Mouse (Mus musculus) midbrain, embryonic 11.5 days (tissue): ENCODE measurements around the gene Get4. TPM values are rescaled to one million over a fixed set of nuclear protein-coding genes. Genes with fewer than 3 reads are reported as not detected.

Experiments used
- ATAC-seq: fragments of 200-750 bp; cut with Nextera tagmentation; 2 replicates; pipeline ENCODE4 v1.8.0; 2017; ENCODE audit warnings: moderate TSS enrichment, moderate library complexity; ENCODE audit not compliant: low FRiP score
- DNase-seq: peaks from one replicate; pipeline ENCODE4 v3.0.0; 2015; ENCODE audit warnings: low spot score; ENCODE audit errors: missing footprints
- H3K27ac ChIP-seq: fragments of 300-500 bp; sonication (generic); 2 replicates; pipeline ENCODE4 v1.5.1; 2014; ENCODE audit warnings: low read depth, low read length
- H3K27me3 ChIP-seq: fragments of 300-500 bp; sonication (generic); 2 replicates; pipeline ENCODE4 v1.6.1; 2014; ENCODE audit warnings: mild to moderate bottlenecking, low read length, moderate library complexity, mixed read lengths; ENCODE audit not compliant: control insufficient read depth, insufficient read depth
- H3K36me3 ChIP-seq: fragments of 300-500 bp; sonication (generic); 2 replicates; pipeline ENCODE4 v1.6.1; 2014; ENCODE audit warnings: mild to moderate bottlenecking, low read length, moderate library complexity, mixed read lengths; ENCODE audit not compliant: control insufficient read depth, insufficient read depth
- H3K4me1 ChIP-seq: fragments of 300-500 bp; sonication (generic); 2 replicates; pipeline ENCODE4 v1.6.1; 2014; ENCODE audit warnings: low read length; ENCODE audit not compliant: control insufficient read depth, insufficient read depth
- H3K4me2 ChIP-seq: fragments of 300-500 bp; sonication (generic); 2 replicates; pipeline ENCODE4 v1.6.1; 2014; ENCODE audit warnings: mild to moderate bottlenecking, moderate library complexity
- H3K4me3 ChIP-seq: fragments of 300-500 bp; sonication (generic); 2 replicates; pipeline ENCODE4 v1.5.1; 2014; ENCODE audit warnings: low read depth, low read length
- H3K9ac ChIP-seq: fragments of 300-500 bp; sonication (generic); 2 replicates; pipeline ENCODE4 v1.6.1; 2014; ENCODE audit warnings: low read length
- H3K9me3 ChIP-seq: fragments of 300-500 bp; sonication (generic); 2 replicates; pipeline ENCODE4 v1.6.1; 2016; ENCODE audit warnings: low read length; ENCODE audit not compliant: control insufficient read depth
- WGBS: fragments of 180-500 bp; shearing (Covaris S2); extraction: QIAGEN DNeasy Blood & Tissue Kit; methylation state at CpG from one replicate; pipeline ENCODE4 v1.1.7; 2014; 5-methylcytosine and 5-hydroxymethylcytosine counted together
- polyA plus RNA-seq: library from polyadenylated mRNA; unstranded; fragments of >200 nt; fragmentation: Nextera tagmentation; extraction: Ambion mirVana; gene quantifications from 2 replicates; pipeline ENCODE4 v1.2.1, GENCODE M21; 2014

Get4 gene
- polyA plus RNA-seq, 1 experiment from 2014 or later, result 123 TPM

DNA sequence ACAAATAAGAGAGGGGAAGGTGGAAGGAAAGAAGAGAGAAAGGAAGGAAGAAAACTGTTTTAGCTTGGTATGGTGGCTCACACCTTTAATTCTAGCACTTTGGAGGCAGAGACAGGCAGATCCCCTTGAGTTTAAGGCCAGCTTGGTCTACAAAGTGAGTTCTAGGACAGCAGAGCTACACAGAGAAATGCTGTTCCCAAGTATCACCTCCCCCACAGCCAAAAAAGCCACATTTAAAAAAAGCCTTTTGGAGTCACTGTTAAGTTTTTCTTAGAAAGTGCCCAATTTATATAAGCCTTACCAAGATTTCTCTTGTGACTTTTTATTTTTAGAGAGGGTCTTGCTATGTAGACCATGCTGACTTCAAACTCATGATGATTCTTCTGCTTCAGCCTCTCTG lies 37.8 kb upstream of the Get4 start:
- no peaks in the 10 kb centered on the region for H3K27me3 ChIP-seq
- no peak overlapping the region for H3K27ac ChIP-seq
- H3K36me3 ChIP-seq, result 0 out of 2 replicates have a peak, but pooled peaks cover 3% of the 10 kb centered on the region
- H3K9me3 ChIP-seq, result no peaks in the 10 kb centered on the region
- DNase-seq, result no peak
- no peaks in the 10 kb centered on the region for H3K4me1 ChIP-seq
- H3K9ac ChIP-seq, result no peak overlapping the region
- H3K4me3 ChIP-seq, result no peak overlapping the region
- no peak overlapping the region for H3K4me2 ChIP-seq
- ATAC-seq, result no peak

DNA sequence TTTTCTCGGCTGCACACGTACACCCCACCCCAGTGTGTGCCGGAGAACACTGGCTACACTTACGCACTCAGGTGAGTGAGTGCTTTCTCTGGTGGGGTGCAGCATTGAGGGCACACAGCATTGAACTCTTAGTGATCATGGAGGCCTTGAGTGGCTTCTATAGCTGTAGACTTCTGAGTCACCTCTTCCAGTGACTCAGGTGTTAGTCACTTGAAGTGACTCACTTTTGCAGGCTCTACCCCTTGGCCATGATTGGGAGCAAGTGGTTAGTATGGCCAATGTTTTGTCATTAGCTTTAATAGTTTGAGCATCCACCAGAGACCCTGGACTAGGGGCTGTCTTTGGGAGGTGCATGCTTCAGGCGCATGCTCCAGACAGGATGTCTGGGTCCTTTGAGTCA lies 36.9 kb upstream of the Get4 start:
- no peak for ATAC-seq
- Histone ChIP-seq H3K27ac (no peak overlapping the region), H3K9me3 (no peaks in the 10 kb centered on the region), H3K4me1 (no peaks in the 10 kb centered on the region), H3K4me2 (no peak overlapping the region), H3K9ac (no peak overlapping the region), H3K36me3 (0 out of 2 replicates have a peak, but pooled peaks cover 3% of the 10 kb centered on the region), H3K27me3 (no peaks in the 10 kb centered on the region), H3K4me3 (no peak overlapping the region)
- WGBS, result 90% methylated on average over 5 of the region's 5 CpGs
- no peak for DNase-seq

DNA sequence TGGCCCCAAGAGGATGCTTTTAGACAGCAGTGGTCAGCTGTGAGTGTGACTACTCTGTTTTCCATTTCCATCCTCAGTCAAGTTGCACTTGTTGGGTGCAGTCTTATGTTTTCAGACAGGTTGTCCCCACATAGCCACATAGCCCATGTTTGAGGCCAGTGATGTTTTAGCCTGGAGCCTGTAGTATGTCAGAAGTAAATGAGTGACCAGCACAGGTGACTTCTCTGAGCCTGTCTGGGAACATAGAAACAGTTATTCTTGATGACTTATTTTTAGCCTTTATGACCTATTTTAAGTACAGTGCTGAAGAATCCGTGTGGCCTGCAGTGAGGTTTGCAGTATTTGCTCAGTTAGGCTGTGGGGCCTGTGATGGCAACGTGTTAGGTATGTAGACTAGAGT lies 36.0 kb upstream of the Get4 start:
- Histone ChIP-seq H3K9me3 (no peaks in the 10 kb centered on the region), H3K4me1 (no peaks in the 10 kb centered on the region), H3K9ac (no peak overlapping the region), H3K4me3 (no peak overlapping the region), H3K27ac (no peak overlapping the region), H3K4me2 (no peak overlapping the region), H3K27me3 (no peaks in the 10 kb centered on the region), H3K36me3 (0 out of 2 replicates have a peak, but pooled peaks cover 3% of the 10 kb centered on the region)
- ATAC-seq (no peak), DNase-seq (no peak)
- 92% methylated on average over 2 of the region's 2 CpGs for WGBS

- Histone ChIP-seq H3K27ac (no peak overlapping the region), H3K9me3 (no peaks in the 10 kb centered on the region)
Observed at GRCm38 (mm10) chr5:139216774-139217173, 35.4 kb upstream of the Get4 start.

GRCm38 (mm10) chr5:139220006-139220515 lies 32.1 kb upstream of the Get4 start:
- Histone ChIP-seq H3K36me3 (0 out of 2 replicates have a peak, but pooled peaks cover 5% of the 10 kb centered on the region), H3K9me3 (no peaks in the 10 kb centered on the region), H3K27me3 (no peaks in the 10 kb centered on the region), H3K4me2 (no peak overlapping the region), H3K9ac (no peak overlapping the region), H3K4me1 (no peaks in the 10 kb centered on the region), H3K27ac (no peak overlapping the region), H3K4me3 (no peak overlapping the region)
- peak; percentile 41 for DNase-seq
- no peak for ATAC-seq
- 93% methylated on average over 4 of the region's 4 CpGs for WGBS

More at GRCm38 (mm10) chr5:139216774-139217173, 35.4 kb upstream of the Get4 start:
- no peaks in the 10 kb centered on the region for H3K27me3 ChIP-seq
- H3K4me2 ChIP-seq, result no peak overlapping the region
- WGBS, result 91% methylated on average over 3 of the region's 3 CpGs
- no peak overlapping the region for H3K9ac ChIP-seq
- DNase-seq (no peak), ATAC-seq (no peak)
- 0 out of 2 replicates have a peak, but pooled peaks cover 3% of the 10 kb centered on the region for H3K36me3 ChIP-seq
- H3K4me1 ChIP-seq, result no peaks in the 10 kb centered on the region
- no peak overlapping the region for H3K4me3 ChIP-seq

DNA sequence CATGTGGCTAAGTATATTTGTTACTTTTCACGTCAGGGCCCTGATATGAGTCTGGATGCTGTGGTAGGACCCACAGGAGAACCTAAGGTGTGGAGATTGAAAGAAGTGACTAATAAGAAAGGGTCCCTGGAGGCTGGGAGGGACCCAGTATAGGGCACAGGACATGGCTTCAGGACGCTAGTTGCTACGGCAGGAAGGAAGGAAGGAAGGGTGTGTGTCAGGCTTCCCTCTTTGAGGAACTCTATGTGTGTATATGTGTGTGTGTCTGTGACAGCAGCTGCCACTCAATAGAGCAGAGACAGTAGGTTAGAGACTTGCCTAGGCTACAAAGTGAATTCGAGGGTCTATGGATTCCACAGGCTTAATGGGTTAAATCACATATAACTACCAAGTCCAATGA lies 31.5 kb upstream of the Get4 start:
- no peak for DNase-seq
- Histone ChIP-seq H3K27ac (no peak overlapping the region), H3K4me1 (no peaks in the 10 kb centered on the region), H3K9ac (no peak overlapping the region), H3K9me3 (no peaks in the 10 kb centered on the region), H3K27me3 (no peaks in the 10 kb centered on the region), H3K4me3 (no peak overlapping the region), H3K4me2 (no peak overlapping the region), H3K36me3 (peaks cover 8% of the 10 kb centered on the region; the same call in 1 of the 2 replicates)
- WGBS, result 88% methylated on average over 4 of the region's 4 CpGs
- no peak for ATAC-seq

GRCm38 (mm10) chr5:139223331-139223730 lies 28.8 kb upstream of the Get4 start:
- Histone ChIP-seq H3K27me3 (no peaks in the 10 kb centered on the region), H3K9me3 (no peaks in the 10 kb centered on the region), H3K9ac (no peak overlapping the region), H3K36me3 (peaks cover 14% of the 10 kb centered on the region), H3K4me3 (no peak overlapping the region), H3K4me2 (no peak overlapping the region), H3K27ac (no peak overlapping the region), H3K4me1 (no peaks in the 10 kb centered on the region)
- DNase-seq (no peak), ATAC-seq (no peak)
- 95% methylated on average over 10 of the region's 10 CpGs for WGBS

DNA sequence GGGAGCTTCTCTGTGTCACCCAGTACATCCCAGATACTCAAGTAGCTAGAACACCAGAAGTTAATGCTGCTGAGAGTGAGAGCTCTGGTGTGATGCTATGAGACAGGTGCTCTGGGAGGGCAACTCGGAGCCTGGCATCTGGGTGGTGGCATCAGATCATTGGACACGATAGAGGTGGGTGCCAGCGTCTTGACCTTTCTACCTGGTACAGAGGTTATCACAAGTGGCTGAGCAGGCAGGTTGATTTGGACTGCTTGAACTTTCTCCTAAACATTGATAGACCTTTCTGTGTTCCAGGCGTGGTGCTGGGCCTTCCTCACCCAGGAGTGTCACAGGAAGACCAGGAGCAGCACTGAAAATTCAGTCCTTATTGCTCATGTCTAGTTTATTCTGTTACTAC lies 24.9 kb upstream of the Get4 start:
- peaks cover 19% of the 10 kb centered on the region for H3K36me3 ChIP-seq
- H3K27ac ChIP-seq, result no peak overlapping the region
- no peak overlapping the region for H3K4me3 ChIP-seq
- H3K9ac ChIP-seq, result no peak overlapping the region
- DNase-seq (no peak), ATAC-seq (no peak)
- 95% methylated on average over 4 of the region's 4 CpGs for WGBS
- H3K4me2 ChIP-seq, result no peak overlapping the region
- no peaks in the 10 kb centered on the region for H3K27me3 ChIP-seq
- H3K4me1 ChIP-seq, result no peaks in the 10 kb centered on the region
- no peaks in the 10 kb centered on the region for H3K9me3 ChIP-seq

- no peaks in the 10 kb centered on the region for H3K27me3 ChIP-seq
- WGBS, result 95% methylated on average over 2 of the region's 2 CpGs
- no peak for DNase-seq
- H3K9ac ChIP-seq, result no peak overlapping the region
- no peaks in the 10 kb centered on the region for H3K9me3 ChIP-seq
- peaks cover 19% of the 10 kb centered on the region for H3K36me3 ChIP-seq
- ATAC-seq, result no peak
- H3K4me2 ChIP-seq, result no peak overlapping the region
- no peaks in the 10 kb centered on the region for H3K4me1 ChIP-seq
- H3K4me3 ChIP-seq, result no peak overlapping the region
- no peak overlapping the region for H3K27ac ChIP-seq
Observed at GRCm38 (mm10) chr5:139227645-139228044, 24.5 kb upstream of the Get4 start.
